Mouse (Mus musculus): ENCODE data around the gene Elob.

The Elob gene

DNA sequence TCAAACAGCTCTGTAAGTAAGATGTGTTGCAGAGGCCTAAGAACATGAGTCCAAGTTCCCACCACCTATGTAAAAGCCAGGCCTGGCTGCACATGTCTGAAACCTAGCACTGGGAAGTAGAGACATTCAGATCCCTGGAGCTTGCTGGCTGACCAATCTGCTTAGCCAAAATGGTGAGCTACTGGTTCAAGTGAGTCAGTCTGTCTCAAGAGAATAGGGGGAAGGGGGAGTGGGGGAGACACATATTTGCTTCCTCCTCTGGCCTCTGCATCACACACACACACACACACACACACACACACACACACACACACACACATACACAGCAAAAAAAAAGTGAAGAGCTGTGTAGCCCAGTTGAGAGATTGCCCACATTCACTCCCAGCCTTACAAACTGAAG is 45.6 kb downstream of the Elob start:
- no peak for DNase-seq (ENCODE audit: low spot score)

DNA sequence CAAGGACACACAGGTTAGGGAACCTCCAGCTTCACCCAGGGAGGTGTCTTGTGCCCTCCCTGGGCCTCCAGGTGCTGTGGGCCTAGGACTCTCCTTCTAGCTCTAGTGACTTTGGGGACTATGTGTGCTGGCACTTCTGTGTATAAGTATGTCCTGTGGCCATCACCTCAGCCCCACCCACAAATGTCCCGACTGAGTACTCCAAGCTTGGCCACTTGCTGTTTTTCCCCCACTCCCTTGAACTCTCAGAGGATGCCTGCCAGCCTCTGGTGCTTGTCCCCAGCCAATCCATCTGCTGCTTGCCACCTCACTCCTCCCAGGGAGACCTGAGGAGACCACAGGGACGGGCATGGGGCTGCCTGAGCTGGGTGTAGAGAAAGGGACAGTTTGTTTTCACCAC is 50.5 kb downstream of the Elob start:
- no peak for DNase-seq (ENCODE audit: low spot score)

DNA sequence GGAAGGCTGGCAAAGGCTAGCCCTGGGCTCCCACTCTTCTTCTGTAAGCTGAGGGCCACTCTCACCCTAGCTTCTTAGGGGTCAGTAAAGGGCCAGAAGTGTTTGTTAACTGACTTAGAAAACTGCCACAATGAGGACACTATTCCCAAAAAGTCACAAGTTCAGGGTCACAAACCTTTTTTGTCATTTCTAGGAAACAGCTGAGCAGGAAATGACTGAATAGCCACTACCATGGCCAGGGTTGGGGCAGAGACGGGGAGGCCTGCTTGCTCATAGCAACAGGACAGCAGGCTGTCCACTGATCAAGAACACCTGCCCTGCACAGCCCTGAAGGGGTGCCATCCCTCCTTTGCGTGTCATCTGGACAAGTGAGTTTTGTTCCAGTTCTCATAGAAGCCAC is 51.8 kb downstream of the Elob start:
- DNase-seq (ENCODE audit: low spot score), result no peak

DNA sequence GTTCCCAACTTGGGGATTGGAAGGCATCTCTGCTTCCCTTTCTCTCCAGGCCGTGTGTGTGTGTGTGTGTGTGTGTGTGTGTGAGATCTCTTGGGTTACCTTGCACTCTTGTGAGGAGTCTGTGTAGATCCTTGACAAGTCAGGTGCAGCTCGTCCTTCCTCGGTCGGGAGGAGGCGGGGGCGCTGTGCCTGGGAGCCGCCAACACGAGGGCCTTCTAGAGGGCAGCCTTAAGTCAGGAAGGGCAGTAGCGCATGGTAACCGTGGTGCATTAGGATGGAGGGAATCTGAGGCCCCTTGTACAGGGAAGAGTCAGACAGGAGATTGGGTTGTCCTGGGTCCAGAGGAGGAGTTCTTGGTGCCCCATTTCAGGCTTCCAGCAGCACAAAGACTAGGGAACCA is 52.7 kb downstream of the Elob start:
- DNase-seq (ENCODE audit: low spot score), result no peak

All from ovary, adult 18-20 months (tissue).